Mouse (Mus musculus): ENCODE data around the gene Ubac1. TPM values are rescaled to one million over a fixed set of nuclear protein-coding genes. Genes with fewer than 3 reads are reported as not detected.

Ubac1 gene
- polyA plus RNA-seq, 2 experiments: 76.5 to 99.3 TPM

- peak within 1 kb of the TSS; percentile 86 for H3K27ac ChIP-seq (replicated peaks; ENCODE audit: low read depth, low read length)
- DNase-seq (ENCODE audit: low spot score): peak; percentile 100
- WGBS: under 1% methylated on average over 34 of the region's 64 CpGs
Measured at GRCm38 (mm10) chr2:25983159-25983907, 38.2 kb downstream of the Ubac1 start, which contains the start of gene Camsap1. Gene Camsap1, minus strand, starts transcription at chr2:25983282.

GRCm38 (mm10) chr2:25982426-25983091 lies 39.0 kb downstream of the Ubac1 start:
- Histone ChIP-seq H3K4me2 (replicated peaks; ENCODE audit: low read depth, low read length, severe bottlenecking) (peak overlapping the region; percentile 82), H3K27ac (replicated peaks; ENCODE audit: low read depth, low read length) (peak overlapping the region; percentile 86), H3K4me1 (ENCODE audit: control insufficient read depth, insufficient read depth, low read length) (peaks cover 19% of the 10 kb centered on the region), H3K4me3 (replicated peaks; ENCODE audit: low read length) (peak overlapping the region; percentile 91), H3K9me3 (ENCODE audit: control insufficient read depth, low read length) (no peaks in the 10 kb centered on the region), H3K27me3 (ENCODE audit: control insufficient read depth, insufficient read depth, low read length) (no peaks in the 10 kb centered on the region), H3K9ac (ENCODE audit: low read depth, low read length, severe bottlenecking) (peak overlapping the region; percentile 91), H3K36me3 (ENCODE audit: control insufficient read depth, insufficient read depth, low read length) (0 out of 2 replicates have a peak, but pooled peaks cover 4% of the 10 kb centered on the region)
- no peak for TF ChIP-seq POLR2A (IDR thresholded peaks at IDR 0.05; ENCODE audit: borderline replicate concordance, extremely low read depth, insufficient read depth, insufficient read length)
- ATAC-seq (ENCODE audit: low FRiP score, low read depth) (peak; percentile 0; the same call in 1 of the 2 replicates), DNase-seq (ENCODE audit: low spot score) (no peak)
- WGBS: under 1% methylated on average over 62 of the region's 76 CpGs

More at GRCm38 (mm10) chr2:25983159-25983907, 38.2 kb downstream of the Ubac1 start, which contains the start of gene Camsap1:
- H3K4me3 ChIP-seq (replicated peaks; ENCODE audit: low read length): peak within 1 kb of the TSS; percentile 91
- H3K4me2 ChIP-seq (replicated peaks; ENCODE audit: low read depth, low read length, severe bottlenecking): peak within 1 kb of the TSS; percentile 82
- ATAC-seq (ENCODE audit: low FRiP score, low read depth): peak; percentile 100
- no peaks in the 10 kb centered on the region for H3K27me3 ChIP-seq (ENCODE audit: control insufficient read depth, insufficient read depth, low read length)
- peak within 1 kb of the TSS; percentile 91 for H3K9ac ChIP-seq (ENCODE audit: low read depth, low read length, severe bottlenecking)
- H3K4me1 ChIP-seq (ENCODE audit: control insufficient read depth, insufficient read depth, low read length): peaks cover 19% of the 10 kb centered on the region
- no peak for TF ChIP-seq POLR2A (IDR thresholded peaks at IDR 0.05; ENCODE audit: borderline replicate concordance, extremely low read depth, insufficient read depth, insufficient read length)
- H3K36me3 ChIP-seq (ENCODE audit: control insufficient read depth, insufficient read depth, low read length): 0 out of 2 replicates have a peak, but pooled peaks cover 4% of the 10 kb centered on the region
- H3K9me3 ChIP-seq (ENCODE audit: control insufficient read depth, low read length): no peaks in the 10 kb centered on the region

- no peak for TF ChIP-seq POLR2A (IDR thresholded peaks at IDR 0.05; ENCODE audit: borderline replicate concordance, extremely low read depth, insufficient read depth, insufficient read length)
- Histone ChIP-seq H3K36me3 (ENCODE audit: control insufficient read depth, insufficient read depth, low read length) (0 out of 2 replicates have a peak, but pooled peaks cover 4% of the 10 kb centered on the region), H3K9me3 (ENCODE audit: control insufficient read depth, low read length) (no peaks in the 10 kb centered on the region), H3K4me1 (ENCODE audit: control insufficient read depth, insufficient read depth, low read length) (peaks cover 19% of the 10 kb centered on the region), H3K27me3 (ENCODE audit: control insufficient read depth, insufficient read depth, low read length) (no peaks in the 10 kb centered on the region), H3K9ac (ENCODE audit: low read depth, low read length, severe bottlenecking) (peak overlapping the region; percentile 91), H3K4me2 (replicated peaks; ENCODE audit: low read depth, low read length, severe bottlenecking) (peak overlapping the region; percentile 82), H3K27ac (replicated peaks; ENCODE audit: low read depth, low read length) (no peak overlapping the region), H3K4me3 (replicated peaks; ENCODE audit: low read length) (peak overlapping the region; percentile 91)
- 1% methylated on average over 16 of the region's 16 CpGs for WGBS
- ATAC-seq (ENCODE audit: low FRiP score, low read depth): no peak
- no peak for DNase-seq (ENCODE audit: low spot score)
Measured at GRCm38 (mm10) chr2:25982052-25982425, 39.5 kb downstream of the Ubac1 start.

GRCm38 (mm10) chr2:25978997-25979396 lies 42.5 kb downstream of the Ubac1 start:
- no peak overlapping the region for H3K4me3 ChIP-seq (replicated peaks; ENCODE audit: low read length)
- no peak overlapping the region for H3K9ac ChIP-seq (ENCODE audit: low read depth, low read length, severe bottlenecking)
- 0 out of 2 replicates have a peak, but pooled peaks cover 5% of the 10 kb centered on the region for H3K36me3 ChIP-seq (ENCODE audit: control insufficient read depth, insufficient read depth, low read length)
- H3K27ac ChIP-seq (replicated peaks; ENCODE audit: low read depth, low read length): no peak overlapping the region
- DNase-seq (ENCODE audit: low spot score) (no peak), ATAC-seq (ENCODE audit: low FRiP score, low read depth) (no peak)
- TF ChIP-seq POLR2A (IDR thresholded peaks at IDR 0.05; ENCODE audit: borderline replicate concordance, extremely low read depth, insufficient read depth, insufficient read length): no peak
- no peaks in the 10 kb centered on the region for H3K27me3 ChIP-seq (ENCODE audit: control insufficient read depth, insufficient read depth, low read length)
- H3K4me2 ChIP-seq (replicated peaks; ENCODE audit: low read depth, low read length, severe bottlenecking): no peak overlapping the region
- H3K9me3 ChIP-seq (ENCODE audit: control insufficient read depth, low read length): no peaks in the 10 kb centered on the region
- 89% methylated on average over 4 of the region's 4 CpGs for WGBS
- H3K4me1 ChIP-seq (ENCODE audit: control insufficient read depth, insufficient read depth, low read length): peaks cover 16% of the 10 kb centered on the region

- Histone ChIP-seq H3K9ac (ENCODE audit: low read depth, low read length, severe bottlenecking) (no peak overlapping the region), H3K27ac (replicated peaks; ENCODE audit: low read depth, low read length) (no peak overlapping the region), H3K36me3 (ENCODE audit: control insufficient read depth, insufficient read depth, low read length) (peaks cover 18% of the 10 kb centered on the region; the same call in 1 of the 2 replicates), H3K9me3 (ENCODE audit: control insufficient read depth, low read length) (no peaks in the 10 kb centered on the region), H3K4me3 (replicated peaks; ENCODE audit: low read length) (no peak overlapping the region), H3K27me3 (ENCODE audit: control insufficient read depth, insufficient read depth, low read length) (no peaks in the 10 kb centered on the region), H3K4me1 (ENCODE audit: control insufficient read depth, insufficient read depth, low read length) (peaks cover 15% of the 10 kb centered on the region), H3K4me2 (replicated peaks; ENCODE audit: low read depth, low read length, severe bottlenecking) (no peak overlapping the region)
- WGBS: 70% methylated on average over 7 of the region's 7 CpGs
- no peak for TF ChIP-seq POLR2A (IDR thresholded peaks at IDR 0.05; ENCODE audit: borderline replicate concordance, extremely low read depth, insufficient read depth, insufficient read length)
- DNase-seq (ENCODE audit: low spot score) (no peak), ATAC-seq (ENCODE audit: low FRiP score, low read depth) (no peak)
Measured at GRCm38 (mm10) chr2:25977587-25978239, 43.8 kb downstream of the Ubac1 start.
